Mouse (Mus musculus): Measurements from ENCODE around the gene Prr3.
"Not testable (repeated sequence)": the region's sequence is repeated elsewhere in the genome, so short reads cannot be mapped to it uniquely, and the experiment has no call there.

The Prr3 gene

GRCm38 (mm10) chr17:35935763-35936162 is 44.3 kb downstream of the Prr3 start:
- not testable (repeated sequence) for DNase-seq

GRCm38 (mm10) chr17:35932608-35933007 is 47.4 kb downstream of the Prr3 start:
- no peak for DNase-seq

GRCm38 (mm10) chr17:35930627-35931026 is 49.4 kb downstream of the Prr3 start:
- no peak for DNase-seq

DNA sequence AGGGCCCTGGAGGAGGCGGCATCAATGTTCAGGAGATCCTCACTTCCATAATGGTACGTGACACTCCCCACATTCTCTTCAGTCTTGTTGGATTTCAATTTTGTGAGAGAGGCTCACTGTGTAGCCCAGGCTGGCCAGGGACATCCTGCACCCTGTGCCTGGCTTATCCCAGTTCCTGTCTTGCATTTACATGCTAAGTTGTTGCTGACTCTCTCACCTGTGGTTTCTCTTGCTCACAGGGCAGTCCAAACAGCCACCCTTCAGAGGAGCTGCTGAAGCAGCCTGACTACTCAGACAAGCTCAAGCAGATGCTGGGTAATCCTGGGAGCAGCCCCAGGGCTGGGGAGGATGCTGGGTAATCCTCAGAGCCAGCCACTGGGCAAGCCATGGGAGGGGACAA is 50.5 kb downstream of the Prr3 start:
- DNase-seq: no peak

DNA sequence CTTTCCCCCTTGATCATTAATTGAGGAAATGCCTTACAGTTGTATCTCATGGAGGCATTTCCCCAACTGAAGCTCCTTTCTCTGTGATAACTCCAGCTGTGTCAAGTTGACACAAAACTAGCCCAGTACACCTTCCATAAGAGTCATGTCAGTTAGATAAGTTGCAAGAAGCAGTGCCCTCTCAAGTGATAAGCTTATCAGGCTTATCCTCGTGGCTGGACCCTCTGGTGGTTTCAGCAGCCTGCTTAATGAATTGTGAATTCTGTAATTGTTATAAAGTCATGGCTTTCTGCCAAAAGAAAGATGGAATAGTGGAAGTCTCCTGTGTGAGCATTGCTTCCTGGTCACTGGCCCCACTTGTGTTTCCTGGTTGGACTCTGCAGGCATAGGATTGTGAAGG is 52.6 kb downstream of the Prr3 start:
- DNase-seq: no peak

DNA sequence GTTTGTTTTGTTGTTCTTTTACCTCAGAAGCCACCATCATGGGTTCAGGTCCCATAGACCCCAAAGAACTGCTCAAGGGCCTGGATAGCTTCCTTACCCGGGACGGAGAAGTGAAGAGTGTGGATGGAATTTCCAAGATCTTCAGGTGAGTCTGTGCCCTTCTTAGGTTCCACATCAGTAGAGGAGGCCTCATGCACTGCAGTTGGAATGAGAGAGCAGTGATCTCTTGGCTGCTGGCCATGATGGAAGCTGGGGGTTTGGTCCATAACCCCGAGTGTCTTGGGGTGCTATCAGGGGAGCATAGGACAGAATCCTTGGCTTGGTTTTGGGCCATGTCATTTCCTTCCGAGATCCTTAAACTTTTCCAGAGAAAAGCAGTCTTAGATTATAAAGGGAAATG is 56.8 kb downstream of the Prr3 start:
- no peak for DNase-seq

- DNase-seq: no peak
Measured at GRCm38 (mm10) chr17:35922566-35922965, 57.5 kb downstream of the Prr3 start.

All from thymus, postnatal 4 days (tissue).